Mouse (Mus musculus): ENCODE results near the gene Slc25a35. TPM values are rescaled to one million over a fixed set of nuclear protein-coding genes. Genes with fewer than 3 reads are reported as not detected.
"Not testable (repeated sequence)": the region's sequence is repeated elsewhere in the genome, so short reads cannot be mapped to it uniquely, and the experiment has no call there.

Slc25a35 gene
- polyA plus RNA-seq, 1 experiment from 2014 or later: 3.3 TPM

DNA sequence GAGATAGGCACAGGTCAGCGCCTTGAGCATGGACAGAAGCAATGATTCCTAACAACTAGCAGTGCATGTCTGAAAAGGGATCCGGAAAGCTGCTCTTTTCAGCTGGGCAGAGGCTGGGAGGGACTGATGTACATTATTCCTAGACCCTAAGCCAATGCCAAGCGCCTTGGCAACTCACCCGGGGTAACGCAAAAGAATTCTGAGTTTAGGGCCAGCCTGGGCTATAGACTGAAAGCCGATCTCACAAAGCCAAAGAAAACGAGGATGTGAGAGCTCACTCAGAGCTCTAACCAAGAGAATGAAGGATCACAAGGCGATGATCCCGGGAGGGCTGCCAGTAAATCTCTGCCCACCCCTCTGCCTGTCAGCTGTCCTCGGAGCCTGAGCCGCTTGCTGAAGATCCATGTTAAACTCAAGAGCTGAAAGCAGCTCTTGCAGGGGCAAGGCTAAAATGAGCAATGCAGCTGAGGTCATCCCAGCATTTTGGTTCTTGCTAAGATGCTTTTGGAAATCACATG is 19.5 kb downstream of the Slc25a35 start:
- Histone ChIP-seq H3K4me3 (ENCODE audit: low read length) (no peak overlapping the region), H3K27ac (ENCODE audit: low read length) (no peak overlapping the region), H3K4me1 (replicated peaks; ENCODE audit: control insufficient read depth, insufficient read depth, low read length) (no peaks in the 10 kb centered on the region), H3K4me2 (ENCODE audit: low read depth, low read length) (no peak overlapping the region), H3K36me3 (ENCODE audit: control insufficient read depth, insufficient read depth, low read length) (peaks cover 24% of the 10 kb centered on the region), H3K27me3 (ENCODE audit: control insufficient read depth, insufficient read depth, low read depth, low read length) (no peaks in the 10 kb centered on the region), H3K9me3 (ENCODE audit: control insufficient read depth, low read length) (no peaks in the 10 kb centered on the region), H3K9ac (ENCODE audit: low read length) (no peak overlapping the region)
- ATAC-seq (ENCODE audit: low read depth): no peak
- WGBS: 90% methylated on average over 11 of the region's 11 CpGs

DNA sequence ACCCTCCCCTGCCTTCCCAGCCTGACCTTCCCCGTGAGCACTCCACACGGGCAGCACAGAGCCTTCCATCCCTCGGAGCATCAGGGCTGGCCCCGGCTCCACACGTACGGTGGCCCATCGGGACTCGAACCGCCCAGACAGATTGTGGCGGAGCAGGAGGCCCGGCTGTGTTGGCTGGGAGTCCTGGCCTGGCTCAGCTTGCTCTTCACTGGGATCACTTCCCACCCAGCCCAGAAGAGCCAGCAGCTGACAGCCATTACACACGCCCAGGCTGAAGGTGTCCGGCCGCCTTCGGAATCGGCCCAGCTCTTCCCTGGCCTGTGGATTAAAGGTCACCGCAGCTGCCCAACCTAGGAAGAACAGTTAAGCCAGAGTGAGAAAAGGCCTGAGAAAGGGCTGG is 20.4 kb downstream of the Slc25a35 start:
- Histone ChIP-seq H3K4me2 (ENCODE audit: low read depth, low read length) (no peak overlapping the region), H3K36me3 (ENCODE audit: control insufficient read depth, insufficient read depth, low read length) (peaks cover 26% of the 10 kb centered on the region), H3K4me3 (ENCODE audit: low read length) (no peak overlapping the region), H3K4me1 (replicated peaks; ENCODE audit: control insufficient read depth, insufficient read depth, low read length) (no peaks in the 10 kb centered on the region), H3K27ac (ENCODE audit: low read length) (no peak overlapping the region), H3K27me3 (ENCODE audit: control insufficient read depth, insufficient read depth, low read depth, low read length) (no peaks in the 10 kb centered on the region), H3K9ac (ENCODE audit: low read length) (no peak overlapping the region), H3K9me3 (ENCODE audit: control insufficient read depth, low read length) (no peaks in the 10 kb centered on the region)
- 0 out of 2 replicates have a peak, but pooled peaks have one; percentile 26 for ATAC-seq (ENCODE audit: low read depth)
- 79% methylated on average over 17 of the region's 17 CpGs for WGBS

DNA sequence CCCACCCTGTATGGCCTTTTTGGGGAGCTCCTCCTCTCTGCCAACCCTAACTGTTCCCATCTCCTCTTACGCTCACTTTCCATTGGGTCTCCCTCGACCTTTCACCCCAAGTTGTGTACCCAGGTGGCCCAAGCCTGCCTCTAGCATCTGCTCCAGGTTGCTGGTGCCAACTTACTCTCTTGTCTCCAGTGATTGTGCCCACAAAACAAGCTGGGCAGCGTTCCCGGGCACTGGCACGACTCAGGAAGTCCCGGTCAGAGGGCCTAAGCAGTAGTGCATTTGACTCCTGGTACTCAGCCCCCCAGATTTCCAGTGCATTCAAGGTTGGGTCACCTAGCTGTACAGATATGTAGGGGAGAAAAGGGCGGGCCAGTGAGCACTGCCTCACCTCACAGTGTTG is 25.2 kb downstream of the Slc25a35 start:
- Histone ChIP-seq H3K27ac (ENCODE audit: low read length) (no peak overlapping the region), H3K4me2 (ENCODE audit: low read depth, low read length) (no peak overlapping the region), H3K9ac (ENCODE audit: low read length) (no peak overlapping the region), H3K36me3 (ENCODE audit: control insufficient read depth, insufficient read depth, low read length) (peaks cover 32% of the 10 kb centered on the region), H3K4me1 (replicated peaks; ENCODE audit: control insufficient read depth, insufficient read depth, low read length) (no peaks in the 10 kb centered on the region), H3K4me3 (ENCODE audit: low read length) (no peak overlapping the region), H3K9me3 (ENCODE audit: control insufficient read depth, low read length) (no peaks in the 10 kb centered on the region), H3K27me3 (ENCODE audit: control insufficient read depth, insufficient read depth, low read depth, low read length) (no peaks in the 10 kb centered on the region)
- 81% methylated on average over 7 of the region's 7 CpGs for WGBS
- ATAC-seq (ENCODE audit: low read depth): no peak

DNA sequence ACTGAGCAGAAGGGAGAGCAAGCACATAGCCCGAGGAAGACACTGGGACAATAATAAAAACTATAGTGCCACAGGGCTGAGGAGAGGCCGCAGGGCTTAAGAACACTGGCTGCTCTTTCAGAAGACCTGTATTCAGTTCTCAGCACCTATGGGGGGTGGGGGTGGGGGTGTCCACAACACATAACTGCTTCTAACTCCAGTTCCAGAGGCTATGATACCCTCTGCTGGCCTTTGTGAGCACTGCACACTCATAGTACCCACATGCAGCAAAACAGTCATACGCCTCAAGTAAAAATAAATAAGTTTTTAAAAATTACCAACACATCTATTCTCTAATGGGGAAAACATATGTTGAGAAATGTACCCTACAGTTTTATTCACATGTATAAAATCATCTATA is 26.4 kb downstream of the Slc25a35 start:
- Histone ChIP-seq H3K36me3 (ENCODE audit: control insufficient read depth, insufficient read depth, low read length) (peaks cover 34% of the 10 kb centered on the region), H3K9ac (ENCODE audit: low read length) (no peak overlapping the region), H3K27ac (ENCODE audit: low read length) (no peak overlapping the region), H3K4me2 (ENCODE audit: low read depth, low read length) (no peak overlapping the region), H3K9me3 (ENCODE audit: control insufficient read depth, low read length) (no peaks in the 10 kb centered on the region), H3K27me3 (ENCODE audit: control insufficient read depth, insufficient read depth, low read depth, low read length) (no peaks in the 10 kb centered on the region), H3K4me3 (ENCODE audit: low read length) (no peak overlapping the region), H3K4me1 (replicated peaks; ENCODE audit: control insufficient read depth, insufficient read depth, low read length) (no peaks in the 10 kb centered on the region)
- no peak for ATAC-seq (ENCODE audit: low read depth)
- 96% methylated on average over 3 of the region's 3 CpGs for WGBS

DNA sequence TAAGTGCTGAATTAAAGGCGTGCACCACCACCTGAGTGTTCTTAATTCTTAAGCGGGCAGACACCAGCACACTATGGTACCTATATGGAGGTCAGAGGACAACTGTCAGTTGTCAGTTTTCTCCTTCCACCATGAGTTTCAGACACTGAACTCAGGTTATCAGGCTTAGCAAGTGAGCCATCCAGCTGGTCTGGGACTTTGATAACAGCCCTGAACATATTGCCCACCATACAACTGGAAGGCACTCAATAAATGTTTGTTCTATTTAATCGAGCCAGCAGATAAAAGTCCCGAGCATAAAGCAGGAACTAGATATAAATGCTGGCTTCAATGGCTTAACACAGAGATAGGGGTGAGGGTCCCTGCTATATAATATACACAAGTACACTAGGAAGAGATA is 29.1 kb downstream of the Slc25a35 start:
- Histone ChIP-seq H3K36me3 (ENCODE audit: control insufficient read depth, insufficient read depth, low read length) (peaks cover 45% of the 10 kb centered on the region), H3K27me3 (ENCODE audit: control insufficient read depth, insufficient read depth, low read depth, low read length) (no peaks in the 10 kb centered on the region), H3K4me2 (ENCODE audit: low read depth, low read length) (no peak overlapping the region), H3K9ac (ENCODE audit: low read length) (no peak overlapping the region), H3K9me3 (ENCODE audit: control insufficient read depth, low read length) (no peaks in the 10 kb centered on the region), H3K4me3 (ENCODE audit: low read length) (no peak overlapping the region), H3K4me1 (replicated peaks; ENCODE audit: control insufficient read depth, insufficient read depth, low read length) (no peaks in the 10 kb centered on the region), H3K27ac (ENCODE audit: low read length) (no peak overlapping the region)
- 87% methylated on average over 4 of the region's 4 CpGs for WGBS
- no peak for ATAC-seq (ENCODE audit: low read depth)

DNA sequence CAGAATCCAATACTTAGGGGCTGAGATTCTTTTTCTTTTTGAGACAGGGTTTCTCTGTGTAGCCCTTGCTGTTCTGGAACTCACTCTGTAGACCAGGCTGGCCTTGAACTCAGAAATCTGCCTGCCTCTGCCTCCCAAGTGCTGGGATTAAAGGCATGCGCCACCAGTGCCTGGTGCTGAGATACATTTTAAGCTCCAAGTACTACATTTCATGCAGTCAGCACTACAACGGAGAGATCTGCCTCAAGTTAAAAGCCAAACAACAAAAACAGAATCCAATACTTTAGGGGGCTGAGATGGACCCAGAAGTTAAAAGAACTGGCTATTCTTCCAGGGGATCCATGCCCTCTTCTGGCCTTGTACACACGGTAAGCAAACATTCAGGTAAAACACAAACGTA is 34.9 kb downstream of the Slc25a35 start:
- peaks cover 34% of the 10 kb centered on the region for H3K36me3 ChIP-seq (ENCODE audit: control insufficient read depth, insufficient read depth, low read length)
- H3K4me2 ChIP-seq (ENCODE audit: low read depth, low read length): not testable (repeated sequence)

DNA sequence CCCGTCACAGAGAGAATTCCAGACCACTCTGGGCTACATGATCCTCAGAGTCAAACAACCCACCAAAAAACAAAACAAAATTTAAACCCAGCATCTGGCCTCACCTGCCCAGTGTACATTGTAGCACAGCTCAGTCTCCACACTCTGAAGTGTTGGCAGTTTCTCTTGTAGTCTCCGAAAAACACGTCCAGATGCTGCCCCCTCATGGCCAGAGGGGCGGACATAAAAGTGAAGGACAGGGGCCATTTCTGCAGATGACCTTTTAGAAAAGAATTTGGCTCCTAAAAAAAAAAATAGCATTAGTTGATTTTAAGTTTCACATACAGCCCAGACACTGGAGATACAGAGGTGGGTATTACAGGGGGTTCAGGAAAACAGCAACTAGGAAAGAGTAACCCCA is 35.7 kb downstream of the Slc25a35 start:
- WGBS: 47% methylated on average over 4 of the region's 4 CpGs
- Histone ChIP-seq H3K27me3 (ENCODE audit: control insufficient read depth, insufficient read depth, low read depth, low read length) (no peaks in the 10 kb centered on the region), H3K4me2 (ENCODE audit: low read depth, low read length) (no peak overlapping the region), H3K9me3 (ENCODE audit: control insufficient read depth, low read length) (no peaks in the 10 kb centered on the region), H3K36me3 (ENCODE audit: control insufficient read depth, insufficient read depth, low read length) (peaks cover 28% of the 10 kb centered on the region), H3K4me3 (ENCODE audit: low read length) (no peak overlapping the region), H3K9ac (ENCODE audit: low read length) (no peak overlapping the region), H3K4me1 (replicated peaks; ENCODE audit: control insufficient read depth, insufficient read depth, low read length) (peaks cover 10% of the 10 kb centered on the region), H3K27ac (ENCODE audit: low read length) (no peak overlapping the region)
- no peak for ATAC-seq (ENCODE audit: low read depth)

More for the DNA sequence above, 34.9 kb downstream of the Slc25a35 start:
- H3K27me3 ChIP-seq (ENCODE audit: control insufficient read depth, insufficient read depth, low read depth, low read length); H3K4me1 ChIP-seq (replicated peaks; ENCODE audit: control insufficient read depth, insufficient read depth, low read length); H3K4me3 ChIP-seq (ENCODE audit: low read length); H3K9me3 ChIP-seq (ENCODE audit: control insufficient read depth, low read length); ATAC-seq (ENCODE audit: low read depth); H3K27ac ChIP-seq (ENCODE audit: low read length); H3K9ac ChIP-seq (ENCODE audit: low read length): not testable (repeated sequence)
- 87% methylated on average over 4 of the region's 4 CpGs for WGBS

DNA sequence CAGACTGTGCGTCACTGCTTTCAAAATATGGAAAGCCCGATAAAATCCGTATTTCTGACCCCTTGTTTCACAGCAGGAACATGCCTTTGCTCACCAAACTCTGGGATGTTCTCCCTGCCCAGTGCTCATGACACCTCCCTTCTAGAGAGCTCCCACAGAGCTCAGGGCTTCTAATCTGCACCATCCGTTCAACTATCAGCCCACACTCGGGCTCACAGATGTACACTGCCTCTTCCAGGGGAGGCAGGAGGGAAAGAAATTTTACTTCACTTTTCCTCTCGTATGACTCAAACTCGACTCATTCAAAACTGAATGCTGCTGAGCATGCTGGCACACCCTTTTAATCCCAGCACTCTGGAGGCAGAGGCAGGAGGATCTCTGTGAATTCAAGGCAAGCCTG is 37.3 kb downstream of the Slc25a35 start:
- no peak overlapping the region for H3K4me2 ChIP-seq (ENCODE audit: low read depth, low read length)
- 83% methylated on average over 7 of the region's 7 CpGs for WGBS
- no peak overlapping the region for H3K4me3 ChIP-seq (ENCODE audit: low read length)
- peaks cover 18% of the 10 kb centered on the region for H3K36me3 ChIP-seq (ENCODE audit: control insufficient read depth, insufficient read depth, low read length)
- H3K27me3 ChIP-seq (ENCODE audit: control insufficient read depth, insufficient read depth, low read depth, low read length): no peaks in the 10 kb centered on the region
- no peak for ATAC-seq (ENCODE audit: low read depth)
- no peaks in the 10 kb centered on the region for H3K9me3 ChIP-seq (ENCODE audit: control insufficient read depth, low read length)
- no peak overlapping the region for H3K9ac ChIP-seq (ENCODE audit: low read length)
- no peak overlapping the region for H3K27ac ChIP-seq (ENCODE audit: low read length)
- peaks cover 10% of the 10 kb centered on the region for H3K4me1 ChIP-seq (replicated peaks; ENCODE audit: control insufficient read depth, insufficient read depth, low read length)

DNA sequence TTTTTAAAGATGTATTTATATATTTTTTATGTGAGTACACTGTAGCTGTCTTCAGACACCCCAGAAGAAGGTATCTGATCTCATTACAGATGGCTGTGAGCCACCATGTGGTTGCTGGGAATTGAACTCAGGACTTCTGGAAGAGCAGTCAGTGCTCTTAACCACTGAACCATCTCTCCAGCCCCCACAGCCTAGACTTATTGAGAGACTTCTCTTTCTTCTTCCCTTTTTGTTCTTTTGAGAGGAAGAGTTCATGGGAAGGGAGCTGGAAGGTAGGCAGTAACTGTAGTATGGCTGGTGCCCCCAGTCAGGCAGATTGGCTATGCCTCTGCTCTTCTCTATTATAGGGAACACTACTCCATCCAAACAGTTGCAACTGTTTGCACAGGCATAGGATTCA is 38.6 kb downstream of the Slc25a35 start:
- peaks cover 12% of the 10 kb centered on the region for H3K4me1 ChIP-seq (replicated peaks; ENCODE audit: control insufficient read depth, insufficient read depth, low read length)
- not testable (repeated sequence) for H3K4me2 ChIP-seq (ENCODE audit: low read depth, low read length); H3K27me3 ChIP-seq (ENCODE audit: control insufficient read depth, insufficient read depth, low read depth, low read length); H3K9ac ChIP-seq (ENCODE audit: low read length); H3K9me3 ChIP-seq (ENCODE audit: control insufficient read depth, low read length); H3K27ac ChIP-seq (ENCODE audit: low read length); ATAC-seq (ENCODE audit: low read depth); H3K4me3 ChIP-seq (ENCODE audit: low read length); H3K36me3 ChIP-seq (ENCODE audit: control insufficient read depth, insufficient read depth, low read length)
